Mouse (Mus musculus) hindbrain, embryonic 13.5 days (tissue): ENCODE measurements around the gene Nps. TPM values are rescaled to one million over a fixed set of nuclear protein-coding genes. Genes with fewer than 3 reads are reported as not detected.

Experiments
- ATAC-seq: fragments of 200-750 bp; cut with Nextera tagmentation; 2 replicates; pipeline ENCODE4 v1.8.0; 2017; ENCODE audit warnings: moderate TSS enrichment; ENCODE audit not compliant: low FRiP score
- H3K27ac ChIP-seq: fragments of 300-500 bp; sonication (generic); 2 replicates; pipeline ENCODE4 v1.5.1; 2015; ENCODE audit warnings: inconsistent platforms, mild to moderate bottlenecking, moderate library complexity
- H3K27me3 ChIP-seq: fragments of 300-500 bp; sonication (generic); 2 replicates; pipeline ENCODE4 v1.6.1; 2015; ENCODE audit warnings: mild to moderate bottlenecking, inconsistent platforms
- H3K36me3 ChIP-seq: fragments of 300-500 bp; sonication (generic); 2 replicates; pipeline ENCODE4 v1.6.1; 2015; ENCODE audit warnings: mild to moderate bottlenecking, inconsistent platforms
- H3K4me1 ChIP-seq: fragments of 300-500 bp; sonication (generic); replicated peaks from 2 replicates; pipeline ENCODE4 v1.6.1; 2015; ENCODE audit warnings: inconsistent platforms
- H3K4me2 ChIP-seq: fragments of 300-500 bp; sonication (generic); 2 replicates; pipeline ENCODE4 v1.6.1; 2015; ENCODE audit warnings: inconsistent platforms, mild to moderate bottlenecking, moderate library complexity
- H3K4me3 ChIP-seq: fragments of 300-500 bp; sonication (generic); 2 replicates; pipeline ENCODE4 v1.5.1; 2015; ENCODE audit warnings: mild to moderate bottlenecking, inconsistent platforms
- H3K9ac ChIP-seq: fragments of 300-500 bp; sonication (generic); 2 replicates; pipeline ENCODE4 v1.6.1; 2015; ENCODE audit warnings: mild to moderate bottlenecking, inconsistent platforms
- H3K9me3 ChIP-seq: fragments of 300-500 bp; sonication (generic); 2 replicates; pipeline ENCODE4 v1.6.1; 2016; ENCODE audit warnings: inconsistent platforms
- WGBS: fragments of 180-500 bp; shearing (Covaris S2); methylation state at CpG from one replicate; pipeline ENCODE4 v1.1.7; 2015; 5-methylcytosine and 5-hydroxymethylcytosine counted together
- polyA plus RNA-seq: library from polyadenylated mRNA; unstranded; fragments of >200 nt; fragmentation: Nextera tagmentation; extraction: Ambion mirVana; gene quantifications from 2 replicates; pipeline ENCODE4 v1.2.1, GENCODE M21; 2015

Nps gene
- polyA plus RNA-seq, 1 experiment from 2014 or later = not detected

GRCm38 (mm10) chr7:135246386-135246785 lies 12.1 kb upstream of the Nps start:
- H3K4me2 ChIP-seq = no peak overlapping the region
- H3K9ac ChIP-seq = no peak overlapping the region
- H3K27me3 ChIP-seq = no peaks in the 10 kb centered on the region
- no peaks in the 10 kb centered on the region for H3K9me3 ChIP-seq
- WGBS = 93% methylated on average over 5 of the region's 5 CpGs
- H3K36me3 ChIP-seq = no peaks in the 10 kb centered on the region
- H3K4me1 ChIP-seq = no peaks in the 10 kb centered on the region
- H3K27ac ChIP-seq = no peak overlapping the region
- H3K4me3 ChIP-seq = no peak overlapping the region
- no peak for ATAC-seq

DNA sequence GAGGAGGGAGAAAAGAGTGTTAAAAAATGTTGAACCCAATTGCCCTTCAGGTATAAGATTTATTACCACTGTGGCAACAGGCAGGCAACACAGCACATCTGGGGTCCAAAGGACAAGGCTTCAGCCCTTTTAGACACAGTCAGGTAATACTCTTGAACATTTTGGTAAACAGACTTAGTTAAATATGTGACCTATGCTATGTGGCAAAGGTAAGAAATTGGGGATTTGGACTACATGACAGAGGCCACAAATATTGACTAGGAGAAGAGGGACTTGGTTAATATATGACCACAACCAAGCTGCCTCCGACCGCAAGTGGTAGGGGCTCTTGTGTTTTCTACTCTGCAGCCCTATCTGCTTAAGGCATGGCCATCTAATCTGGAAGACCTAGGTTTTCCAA lies 5.3 kb upstream of the Nps start:
- WGBS = 97% methylated on average over 2 of the region's 2 CpGs
- Histone ChIP-seq H3K4me1 (no peaks in the 10 kb centered on the region; the same call in 1 of the 2 replicates), H3K4me2 (no peak overlapping the region), H3K9me3 (no peaks in the 10 kb centered on the region), H3K27ac (no peak overlapping the region), H3K36me3 (no peaks in the 10 kb centered on the region), H3K9ac (no peak overlapping the region), H3K27me3 (no peaks in the 10 kb centered on the region), H3K4me3 (no peak overlapping the region)
- no peak for ATAC-seq

DNA sequence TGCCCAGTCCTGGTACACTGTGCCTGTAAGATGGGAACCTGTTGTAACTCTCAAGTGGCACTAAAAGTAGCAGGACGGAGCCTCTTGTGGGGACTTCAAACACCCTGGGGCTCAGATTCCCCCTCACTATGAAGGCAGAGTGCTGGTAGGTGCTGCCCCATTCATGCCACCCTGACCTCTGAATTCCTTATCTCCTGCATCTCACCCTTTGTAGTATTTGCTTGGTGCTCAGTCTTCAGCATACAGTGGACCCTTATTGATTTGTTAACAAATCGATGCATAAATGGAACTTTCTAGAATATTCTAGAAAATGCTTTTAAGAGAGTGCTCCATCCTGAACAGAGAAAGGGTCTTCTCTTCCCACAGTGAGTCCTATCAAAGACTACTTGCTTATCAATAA lies 4.1 kb upstream of the Nps start:
- 97% methylated on average over 2 of the region's 2 CpGs for WGBS
- H3K9me3 ChIP-seq = no peaks in the 10 kb centered on the region
- H3K36me3 ChIP-seq = no peaks in the 10 kb centered on the region
- no peak overlapping the region for H3K4me3 ChIP-seq
- no peaks in the 10 kb centered on the region; the same call in 1 of the 2 replicates for H3K4me1 ChIP-seq
- H3K9ac ChIP-seq = no peak overlapping the region
- no peak overlapping the region for H3K4me2 ChIP-seq
- ATAC-seq = no peak
- H3K27ac ChIP-seq = no peak overlapping the region
- no peaks in the 10 kb centered on the region for H3K27me3 ChIP-seq

- ATAC-seq = no peak
- H3K4me2 ChIP-seq = no peak overlapping the region
- H3K36me3 ChIP-seq = no peaks in the 10 kb centered on the region
- 89% methylated on average over 5 of the region's 5 CpGs for WGBS
- H3K4me1 ChIP-seq = no peaks in the 10 kb centered on the region
- no peak overlapping the region for H3K4me3 ChIP-seq
- H3K9me3 ChIP-seq = no peaks in the 10 kb centered on the region
- H3K9ac ChIP-seq = no peak overlapping the region
- no peaks in the 10 kb centered on the region for H3K27me3 ChIP-seq
- H3K27ac ChIP-seq = no peak overlapping the region
These were observed 12.5 kb downstream of the Nps start for GRCm38 (mm10) chr7:135271011-135271410.

DNA sequence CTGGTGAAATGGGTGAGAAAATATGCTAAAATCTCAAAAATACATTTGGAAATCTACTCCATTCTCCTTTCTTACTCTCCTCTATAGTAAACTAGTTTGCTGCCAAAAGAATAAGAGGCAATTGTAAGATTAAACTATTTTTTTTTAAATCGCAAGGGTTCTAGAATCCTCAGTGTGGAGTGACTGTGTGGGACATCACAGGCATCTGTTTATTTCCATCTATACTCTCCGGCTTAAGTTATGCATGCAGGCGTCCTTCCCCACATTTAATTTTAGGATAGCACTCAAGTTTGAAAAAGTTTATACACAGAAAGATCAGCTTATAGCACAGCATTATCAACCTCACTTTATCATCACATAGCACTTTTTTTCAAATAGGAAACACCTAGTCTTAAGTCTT lies 24.7 kb downstream of the Nps start:
- Histone ChIP-seq H3K9me3 (no peaks in the 10 kb centered on the region), H3K4me3 (no peak overlapping the region), H3K27me3 (no peaks in the 10 kb centered on the region), H3K27ac (no peak overlapping the region), H3K9ac (no peak overlapping the region), H3K4me2 (no peak overlapping the region), H3K36me3 (no peaks in the 10 kb centered on the region), H3K4me1 (no peaks in the 10 kb centered on the region)
- WGBS = 93% methylated on average over 3 of the region's 3 CpGs
- ATAC-seq = no peak

- Histone ChIP-seq H3K9me3 (no peaks in the 10 kb centered on the region), H3K4me1 (no peaks in the 10 kb centered on the region)
- 93% methylated on average over 3 of the region's 3 CpGs for WGBS
These were observed 31.5 kb downstream of the Nps start for GRCm38 (mm10) chr7:135289976-135290375.

DNA sequence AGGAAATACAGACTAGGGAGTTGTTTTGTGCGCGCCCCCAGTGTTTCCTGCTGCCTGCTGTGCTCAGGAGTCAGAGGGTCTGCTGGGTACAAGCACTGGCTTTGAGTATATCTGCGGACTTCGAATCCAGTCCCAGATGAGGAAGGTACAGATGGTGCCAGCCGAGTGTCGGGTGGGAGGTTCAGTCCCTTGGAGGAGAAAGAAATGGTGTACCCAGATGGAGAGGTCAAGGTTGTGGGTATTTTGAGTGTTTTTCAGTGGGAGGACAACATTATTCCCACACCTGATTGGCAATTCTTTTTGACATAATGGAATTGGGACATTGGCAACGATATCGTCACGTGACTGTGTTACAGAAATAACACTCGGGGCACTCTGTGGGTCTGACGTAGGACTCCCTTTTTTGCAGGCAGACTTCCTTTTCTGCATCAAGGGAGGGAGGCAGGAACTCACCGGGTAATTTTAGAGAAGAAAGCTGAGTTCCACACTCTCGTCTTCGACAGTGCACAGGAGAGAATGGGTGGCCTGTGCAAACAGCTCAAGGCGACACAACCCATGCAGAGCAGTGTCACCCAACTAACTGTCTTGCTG lies 33.2 kb downstream of the Nps start:
- Histone ChIP-seq H3K4me3 (no peak overlapping the region), H3K9me3 (no peaks in the 10 kb centered on the region), H3K4me1 (no peaks in the 10 kb centered on the region), H3K4me2 (no peak overlapping the region), H3K9ac (no peak overlapping the region), H3K27ac (no peak overlapping the region), H3K36me3 (no peaks in the 10 kb centered on the region), H3K27me3 (no peaks in the 10 kb centered on the region)
- WGBS = 86% methylated on average over 15 of the region's 15 CpGs
- no peak for ATAC-seq

More at GRCm38 (mm10) chr7:135289976-135290375, 31.5 kb downstream of the Nps start:
- Histone ChIP-seq H3K36me3 (no peaks in the 10 kb centered on the region), H3K4me3 (no peak overlapping the region), H3K27ac (no peak overlapping the region), H3K27me3 (no peaks in the 10 kb centered on the region), H3K9ac (no peak overlapping the region), H3K4me2 (no peak overlapping the region)
- ATAC-seq = no peak

DNA sequence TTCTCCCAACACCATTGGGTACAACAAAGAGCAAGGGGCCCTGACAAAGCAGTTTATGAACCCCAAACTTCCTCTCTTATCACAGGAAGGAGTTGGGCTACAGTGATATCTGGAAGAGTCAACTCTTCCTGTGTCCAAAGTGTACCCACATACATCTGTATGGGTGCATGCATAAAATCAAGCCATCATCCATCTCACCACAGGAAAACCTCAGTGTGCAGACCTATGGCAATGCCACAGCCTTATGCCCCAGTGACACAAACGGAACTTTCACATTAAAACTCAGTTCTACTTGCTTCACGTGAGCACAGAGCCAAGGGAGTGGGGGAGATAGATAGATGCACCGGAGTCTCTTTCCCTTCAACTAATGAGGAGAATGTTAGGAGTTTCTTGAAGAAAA lies 36.0 kb downstream of the Nps start:
- Histone ChIP-seq H3K9ac (no peak overlapping the region), H3K4me1 (no peaks in the 10 kb centered on the region), H3K4me2 (no peak overlapping the region), H3K27ac (no peak overlapping the region), H3K4me3 (no peak overlapping the region), H3K36me3 (no peaks in the 10 kb centered on the region), H3K27me3 (no peaks in the 10 kb centered on the region), H3K9me3 (no peaks in the 10 kb centered on the region)
- ATAC-seq = no peak
- 89% methylated on average over 3 of the region's 3 CpGs for WGBS

GRCm38 (mm10) chr7:135304496-135304895 lies 46.0 kb downstream of the Nps start:
- Histone ChIP-seq H3K27ac (no peak overlapping the region), H3K4me3 (no peak overlapping the region), H3K4me2 (no peak overlapping the region), H3K27me3 (no peaks in the 10 kb centered on the region), H3K9me3 (no peaks in the 10 kb centered on the region), H3K36me3 (no peaks in the 10 kb centered on the region), H3K4me1 (no peaks in the 10 kb centered on the region), H3K9ac (no peak overlapping the region)
- ATAC-seq = no peak
- 93% methylated on average over 2 of the region's 2 CpGs for WGBS

Other genes with a start within 250 kb of the Nps start
- gene Foxi2, start 151.6 kb downstream of the Nps start, polyA plus RNA-seq = not detected in 2 replicates